Mouse (Mus musculus) induced T-regulatory cell, adult 2 months (primary cell): Measurements from ENCODE around the gene Fmnl1.

ENCODE experiments used
- DNase-seq: peaks from one replicate; pipeline ENCODE4 v3.0.0-alpha.2; 2012; ENCODE audit warnings: low read depth

Gene Fmnl1

GRCm38 (mm10) chr11:103170494-103171285 lies at the start of gene Fmnl1:
Gene Fmnl1 (plus strand): TSS chr11:103171107.
- peak; percentile 78 for DNase-seq

- DNase-seq, result peak; percentile 77
Measured at GRCm38 (mm10) chr11:103131701-103132575, 39.0 kb upstream of the Fmnl1 start, which contains the start of gene Hexim2. Gene Hexim2 (plus strand): TSS chr11:103132429.

GRCm38 (mm10) chr11:103132576-103133455 lies 38.1 kb upstream of the Fmnl1 start:
- peak; percentile 100 for DNase-seq

GRCm38 (mm10) chr11:103133456-103134185 lies 37.3 kb upstream of the Fmnl1 start:
- peak; percentile 59 for DNase-seq

- no peak for DNase-seq
Measured at GRCm38 (mm10) chr11:103134221-103134620, 36.7 kb upstream of the Fmnl1 start.

- DNase-seq, result no peak
Measured at GRCm38 (mm10) chr11:103136039-103136577, 34.8 kb upstream of the Fmnl1 start.

- no peak for DNase-seq
Measured at GRCm38 (mm10) chr11:103139951-103140762, 30.8 kb upstream of the Fmnl1 start.

- DNase-seq, result no peak
Measured at GRCm38 (mm10) chr11:103140763-103141100, 30.2 kb upstream of the Fmnl1 start.

- no peak for DNase-seq
Measured at GRCm38 (mm10) chr11:103141101-103141943, 29.6 kb upstream of the Fmnl1 start.

GRCm38 (mm10) chr11:103141944-103142255 lies 29.0 kb upstream of the Fmnl1 start:
- no peak for DNase-seq

- DNase-seq, result peak; percentile 81
Measured at GRCm38 (mm10) chr11:103142441-103143182, 28.3 kb upstream of the Fmnl1 start.

- no peak for DNase-seq
Measured at GRCm38 (mm10) chr11:103144309-103145285, 26.3 kb upstream of the Fmnl1 start.

GRCm38 (mm10) chr11:103146386-103146785 lies 24.5 kb upstream of the Fmnl1 start:
- no peak for DNase-seq

GRCm38 (mm10) chr11:103147766-103148165 lies 23.1 kb upstream of the Fmnl1 start:
- no peak for DNase-seq

- no peak for DNase-seq
Measured at GRCm38 (mm10) chr11:103149771-103150170, 21.1 kb upstream of the Fmnl1 start.

GRCm38 (mm10) chr11:103158621-103159478 lies 12.1 kb upstream of the Fmnl1 start:
- DNase-seq, result peak; percentile 95
